Mouse (Mus musculus): Measurements from ENCODE around the gene Ptpa. TPM values are rescaled to one million over a fixed set of nuclear protein-coding genes. Genes with fewer than 3 reads are reported as not detected.
"Not testable (repeated sequence)": the region's sequence is repeated elsewhere in the genome, so short reads cannot be mapped to it uniquely, and the experiment has no call there.

Gene Ptpa
- total RNA-seq, 2 experiments from 2014 or later: 123 to 143 TPM

- no peak for DNase-seq
These were observed 13.4 kb upstream of the Ptpa start for GRCm38 (mm10) chr2:30402351-30402826.

GRCm38 (mm10) chr2:30402843-30403242 lies 13.0 kb upstream of the Ptpa start:
- DNase-seq: no peak

GRCm38 (mm10) chr2:30403870-30404269 lies 12.0 kb upstream of the Ptpa start:
- DNase-seq: no peak

DNA sequence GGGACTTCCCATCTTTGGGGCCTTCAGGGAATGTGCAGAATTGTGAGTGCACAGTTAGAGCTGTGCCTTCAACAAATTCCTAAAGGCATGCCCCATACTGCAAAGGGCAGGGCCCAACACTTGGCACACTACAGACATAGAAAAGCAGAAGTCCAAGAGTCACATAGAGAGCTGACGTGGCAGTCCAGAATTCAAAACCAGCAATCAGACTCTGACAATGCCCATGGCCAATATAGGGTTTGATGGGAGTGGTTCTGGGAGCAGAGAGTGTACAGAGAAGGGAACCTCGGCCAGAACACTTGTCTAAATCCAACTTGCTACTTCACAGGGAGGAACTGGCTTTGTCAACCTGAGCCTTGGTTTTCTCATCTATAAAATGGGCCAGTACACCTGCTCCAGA lies 8.6 kb upstream of the Ptpa start:
- no peak for DNase-seq

DNA sequence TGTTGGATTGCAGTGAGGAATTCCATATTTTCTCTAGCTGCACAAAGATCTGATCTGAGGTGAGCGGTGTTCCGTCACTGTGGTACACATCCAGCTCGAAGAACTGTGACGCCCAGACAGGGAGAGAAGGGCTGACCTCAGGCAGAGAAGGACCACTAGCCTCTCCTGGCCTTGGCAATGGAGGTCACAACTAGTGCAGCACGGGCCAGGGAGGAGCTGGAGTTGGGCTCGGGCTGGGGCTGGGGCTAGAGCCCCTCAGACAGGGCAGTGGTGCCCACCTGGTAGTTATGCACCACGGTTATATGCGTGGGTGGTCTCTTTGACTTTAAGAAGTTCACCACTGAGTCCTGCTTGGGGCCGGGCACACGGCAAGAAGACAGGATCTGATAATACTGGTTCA lies 8.1 kb upstream of the Ptpa start:
- no peak for DNase-seq

DNA sequence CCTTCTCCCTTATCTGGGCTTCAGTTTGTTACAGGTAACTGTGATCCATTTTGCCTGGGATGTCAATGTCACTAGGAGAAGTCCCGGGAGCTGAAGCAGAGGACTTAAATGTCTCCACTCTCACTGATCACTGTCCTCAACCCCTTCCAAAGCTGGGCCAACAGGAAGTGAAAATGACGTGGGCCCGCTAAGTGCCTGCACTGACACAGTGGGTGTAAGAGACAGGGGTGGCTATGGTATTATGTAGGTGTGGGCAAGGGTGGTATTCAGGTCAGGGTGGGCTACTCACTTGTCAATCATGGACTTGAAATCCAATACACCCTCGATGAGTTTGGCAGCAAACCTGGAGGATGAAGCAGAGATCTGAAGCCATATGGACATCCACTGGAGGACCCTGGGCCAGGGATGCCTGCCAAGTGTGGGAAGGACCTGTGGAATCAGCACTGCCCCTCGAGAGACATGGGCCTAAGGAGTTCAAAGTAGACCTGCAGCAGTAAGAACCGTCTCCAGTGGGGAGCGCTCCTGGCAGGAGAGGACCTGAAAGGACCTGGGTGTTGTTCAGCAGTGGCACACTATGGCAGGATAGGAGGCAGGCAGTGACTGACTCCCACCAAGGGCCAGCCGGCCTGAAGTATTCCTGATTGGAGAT lies 7.3 kb upstream of the Ptpa start:
- DNase-seq: no peak

DNA sequence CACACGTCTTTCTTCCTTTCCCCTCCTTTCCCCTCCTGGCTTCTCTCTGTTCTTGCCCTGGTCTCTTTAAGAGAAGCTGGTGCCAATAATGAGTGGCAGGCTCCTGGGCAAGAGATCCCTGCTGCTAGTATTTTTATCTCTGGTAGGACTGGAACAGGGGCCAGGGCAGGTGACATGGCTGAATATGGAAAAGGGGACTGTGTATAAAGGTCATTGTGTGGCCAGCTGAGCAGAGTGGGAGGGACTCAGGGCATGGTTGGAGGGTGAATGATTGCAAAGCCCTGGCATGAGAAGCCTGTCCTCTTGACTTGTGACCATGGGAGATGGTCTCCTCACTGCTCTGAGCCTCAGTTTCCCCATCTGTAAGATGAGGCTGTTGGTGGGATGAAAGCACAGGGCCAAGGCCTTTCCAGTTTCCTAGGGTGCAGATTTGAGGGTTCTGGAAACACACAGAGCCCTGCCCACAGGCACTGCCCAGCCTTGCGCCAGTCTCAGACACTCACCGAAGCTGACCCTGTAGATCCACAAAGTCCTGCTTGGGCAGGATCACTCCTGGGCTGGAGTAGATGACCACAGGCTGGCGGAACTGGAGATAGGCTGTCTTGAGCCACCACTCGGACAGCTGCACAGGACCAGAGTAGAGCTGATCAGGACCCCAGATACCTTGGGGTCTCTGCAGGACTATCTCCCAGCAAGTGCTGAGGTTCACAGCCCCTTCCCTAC lies 6.2 kb upstream of the Ptpa start:
- peak in 1 of 2 experiments; percentile 46 for DNase-seq

- DNase-seq: no peak
These were observed 2.5 kb upstream of the Ptpa start for GRCm38 (mm10) chr2:30413038-30413973.

DNA sequence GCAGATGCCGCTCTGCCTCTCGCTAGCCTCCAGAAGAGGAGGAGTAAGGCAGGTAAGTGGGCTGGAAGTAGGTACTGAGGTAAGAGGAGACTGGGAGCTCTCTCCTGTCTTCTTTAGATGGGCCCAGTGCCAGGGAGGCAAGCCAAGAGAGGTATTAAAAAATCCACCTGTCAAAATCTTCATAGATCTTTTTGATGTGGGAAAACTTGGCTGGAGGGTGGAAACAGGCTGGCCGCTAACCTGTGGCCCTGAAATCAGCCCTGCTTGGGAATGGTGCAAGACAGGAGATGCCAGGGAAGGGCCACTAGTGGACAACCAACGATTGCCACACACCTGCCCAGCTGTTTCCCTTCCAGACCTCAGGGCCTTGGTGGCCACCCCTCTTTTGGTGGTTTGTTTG lies 1.7 kb upstream of the Ptpa start:
- DNase-seq: peak in 1 of 2 experiments; percentile 55

DNA sequence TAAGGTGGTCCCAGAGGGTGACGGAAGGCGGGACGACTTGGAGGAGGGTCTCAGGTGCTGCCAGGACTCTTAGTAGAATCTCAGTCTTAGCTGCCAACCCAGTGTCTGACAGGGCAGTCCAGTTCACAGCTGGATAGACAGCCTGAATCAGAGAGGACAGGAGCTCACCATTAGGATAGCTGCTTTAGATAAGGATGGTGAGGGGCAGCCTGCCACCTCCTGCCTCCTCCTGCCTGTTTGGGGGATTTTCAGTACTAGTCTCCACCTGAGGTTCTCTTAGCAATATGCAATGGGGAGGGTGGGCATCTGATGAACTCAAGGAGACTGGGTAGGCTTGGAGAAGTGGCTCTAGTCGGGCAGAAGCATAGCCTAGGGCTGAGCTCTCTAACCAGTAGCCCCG lies 1.2 kb upstream of the Ptpa start:
- no peak for DNase-seq

DNA sequence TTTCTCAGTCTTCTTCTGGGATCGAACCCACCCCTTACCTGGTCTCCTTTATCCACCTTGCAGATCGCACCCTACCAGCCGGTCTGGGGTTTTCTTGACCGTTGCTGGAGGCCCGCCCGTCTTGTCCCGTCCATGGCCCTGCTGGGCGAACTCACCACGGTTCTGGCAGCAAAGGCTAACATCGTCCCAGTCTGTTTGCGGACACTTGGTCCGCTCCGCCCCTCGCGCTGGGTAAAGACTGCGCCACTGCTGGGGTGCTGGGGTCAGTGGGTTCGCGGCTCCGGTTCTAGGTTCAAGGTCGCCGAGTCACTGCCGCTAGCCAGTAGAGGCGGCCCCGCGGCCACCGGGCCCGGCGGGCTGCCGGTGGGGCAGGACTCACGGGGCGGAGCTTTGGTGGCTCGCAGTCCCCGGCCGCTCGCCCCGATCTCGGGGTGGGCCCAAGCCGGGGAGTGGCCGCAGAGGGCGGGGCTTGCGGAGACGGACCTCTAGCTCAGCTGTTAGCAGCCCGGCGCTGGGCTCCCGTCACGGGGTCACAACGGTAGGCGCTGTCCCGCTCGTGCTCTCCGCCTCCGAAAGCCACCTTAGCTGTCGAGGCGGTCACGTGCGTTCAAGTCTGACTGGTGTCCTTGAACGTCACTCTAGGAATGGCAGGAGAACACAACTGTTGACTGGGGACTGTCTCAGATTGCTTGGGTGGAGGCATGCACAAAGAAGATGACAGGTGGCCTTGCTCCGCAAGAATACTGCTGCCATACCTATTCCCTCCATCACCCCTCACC lies 493 bp upstream of the Ptpa start, which contains the start of gene Crat:
Gene Crat (minus strand): TSS at position 657 of the 779 bp plus-strand sequence.
- peak; percentile 97 to 98 for DNase-seq

DNA sequence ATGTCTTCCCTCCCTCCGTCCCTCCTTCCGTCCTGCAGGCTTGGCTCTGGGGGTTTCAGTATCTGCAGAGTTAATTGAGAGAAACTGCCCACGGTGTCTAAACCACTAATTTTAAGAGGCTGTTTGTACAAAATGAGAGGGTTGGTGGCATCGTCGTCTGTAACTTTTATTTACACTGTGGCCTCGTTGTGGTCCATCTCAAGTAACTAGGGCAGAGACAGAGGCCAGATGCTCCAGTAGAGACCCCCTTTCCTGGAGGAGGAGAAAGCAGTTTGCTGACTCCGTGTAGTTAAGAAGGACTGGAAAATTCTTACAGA lies 768 bp downstream of the Ptpa start:
- no peak for DNase-seq

GRCm38 (mm10) chr2:30417154-30417553 lies 1.3 kb downstream of the Ptpa start:
- DNase-seq: not testable (repeated sequence)

GRCm38 (mm10) chr2:30417595-30418165 lies 1.8 kb downstream of the Ptpa start:
- DNase-seq: no peak

DNA sequence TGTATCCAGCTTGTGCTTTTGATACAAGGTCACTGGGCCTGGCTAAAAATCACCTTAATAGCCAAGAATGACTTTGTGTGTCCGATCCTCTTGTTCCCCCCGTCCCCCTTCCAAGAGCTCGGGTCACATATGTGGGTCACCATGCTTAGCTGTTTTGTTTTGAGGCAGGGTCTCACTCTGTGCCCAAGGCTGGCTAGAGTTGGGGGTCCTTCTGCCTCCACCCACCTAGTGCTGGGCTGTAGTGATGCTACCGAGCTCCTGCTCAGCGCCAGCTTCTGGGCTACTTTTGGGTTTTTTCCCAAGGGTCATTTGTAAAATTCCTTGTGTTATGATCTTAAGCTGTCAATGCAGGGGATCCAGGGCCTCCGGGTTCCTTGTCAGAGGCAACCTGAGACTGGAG lies 2.4 kb downstream of the Ptpa start:
- DNase-seq: no peak

GRCm38 (mm10) chr2:30419112-30419511 lies 3.3 kb downstream of the Ptpa start:
- DNase-seq: no peak

DNA sequence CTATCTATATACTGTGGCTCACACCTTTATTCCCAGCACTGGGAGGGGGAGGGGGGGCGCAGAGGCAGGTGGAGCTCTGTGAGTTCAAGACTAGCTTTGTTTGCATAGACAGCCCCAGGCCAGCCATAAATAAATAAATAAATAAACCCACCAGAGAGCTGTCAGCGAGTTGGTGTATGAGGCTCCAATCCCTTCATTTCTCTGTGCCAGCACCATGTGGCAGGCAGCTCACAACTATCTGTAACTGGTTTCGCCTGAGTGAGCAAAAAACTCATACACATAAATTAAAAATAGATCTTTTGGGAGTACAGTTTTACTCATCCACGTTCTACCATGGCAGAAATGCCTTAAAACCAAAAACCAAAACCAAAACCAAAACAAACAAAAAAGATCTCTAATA lies 5.6 kb downstream of the Ptpa start:
- DNase-seq: no peak

DNA sequence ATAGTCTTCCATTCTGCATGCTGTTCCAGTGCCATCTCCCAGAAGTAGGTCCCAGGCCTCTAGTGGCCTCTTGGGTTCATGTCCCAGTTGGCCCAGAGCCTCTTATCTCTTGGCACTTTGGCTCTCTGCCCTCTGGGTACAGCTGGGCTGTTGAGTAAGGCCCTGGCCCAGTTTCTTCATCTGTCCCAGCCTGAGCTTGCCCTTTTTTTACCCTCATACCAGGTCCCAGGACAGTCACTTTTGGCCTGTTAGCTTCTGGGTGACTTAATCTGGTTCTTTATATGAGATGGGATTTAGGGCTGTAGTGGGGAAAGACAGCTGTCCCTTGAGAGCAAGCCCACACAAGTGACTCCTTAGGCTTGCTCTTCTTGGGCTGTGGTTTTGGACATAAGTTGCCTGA lies 13.3 kb downstream of the Ptpa start:
- peak; percentile 85 to 87 for DNase-seq

DNA sequence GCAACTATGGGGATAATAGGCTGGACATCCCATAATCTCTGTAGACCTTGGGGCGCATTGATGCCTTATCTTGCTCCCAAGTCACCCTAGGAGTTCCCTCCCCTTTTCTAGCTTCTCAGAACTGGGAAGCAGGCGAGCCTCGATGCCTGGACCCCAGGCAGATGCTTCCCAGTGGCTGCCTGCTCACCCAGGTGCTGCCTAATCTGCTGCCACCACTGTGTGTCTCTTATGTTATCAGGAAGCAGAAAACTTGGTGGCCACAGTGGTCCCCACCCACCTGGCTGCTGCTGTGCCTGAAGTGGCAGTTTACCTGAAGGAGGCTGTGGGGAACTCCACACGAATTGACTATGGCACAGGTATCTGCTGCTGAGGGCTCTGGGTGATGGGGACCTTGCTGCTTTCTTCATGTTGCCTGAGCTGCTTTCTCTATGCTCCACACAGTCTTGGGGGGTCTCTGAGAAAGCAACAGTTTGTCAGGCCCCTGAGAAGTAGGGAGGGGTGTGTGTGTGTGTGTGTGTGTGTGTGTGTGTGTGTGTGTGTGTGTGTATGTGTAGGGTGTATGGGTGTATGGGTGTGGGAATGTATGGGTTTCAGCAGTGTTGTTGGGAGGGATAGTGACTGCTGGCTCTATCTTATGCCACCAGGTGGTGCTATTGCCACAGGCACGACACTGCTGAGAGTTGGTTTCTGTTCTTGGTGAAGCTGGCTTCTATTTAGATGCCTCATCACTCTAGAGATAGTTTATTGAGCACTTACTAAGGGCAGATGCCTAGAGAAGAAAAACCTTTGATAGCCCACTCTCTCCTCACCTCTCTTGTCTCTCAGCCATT lies 19.7 kb downstream of the Ptpa start:
- DNase-seq: peak; percentile 75 to 78

GRCm38 (mm10) chr2:30436156-30436545 lies 20.3 kb downstream of the Ptpa start:
- DNase-seq: peak; percentile 60 to 70

- DNase-seq: no peak
These were observed 21.0 kb downstream of the Ptpa start for GRCm38 (mm10) chr2:30436809-30437208.
